Mouse (Mus musculus) layer of hippocampus, postnatal 10 days (tissue): ENCODE data around the gene Bmp8a. TPM values are rescaled to one million over a fixed set of nuclear protein-coding genes. Genes with fewer than 3 reads are reported as not detected.
"Not testable (repeated sequence)": the region's sequence is repeated elsewhere in the genome, so short reads cannot be mapped to it uniquely, and the experiment has no call there.

ENCODE experiments used
- DNase-seq, 2 experiments: peaks; one replicate each; pipeline ENCODE4 v3.0.0; 2021; ENCODE audit warnings: low spot score in 2 of 2
- total RNA-seq, 2 experiments: library from RNA; stranded (reverse); gene quantifications; 2 replicates each; pipeline ENCODE4 v1.2.3; 2021

Bmp8a gene
- total RNA-seq, 2 experiments from 2014 or later, result not detected

GRCm38 (mm10) chr4:123292390-123292789 lies 50.7 kb downstream of the Bmp8a start:
- no peak for DNase-seq

GRCm38 (mm10) chr4:123289038-123289437 lies 54.0 kb downstream of the Bmp8a start:
- DNase-seq, result no peak

- DNase-seq, result no peak
Observed at GRCm38 (mm10) chr4:123286790-123287189, 56.3 kb downstream of the Bmp8a start.

- DNase-seq, result no peak
Observed at GRCm38 (mm10) chr4:123284731-123285624, 58.1 kb downstream of the Bmp8a start.

- DNase-seq, result not testable (repeated sequence)
Observed at GRCm38 (mm10) chr4:123283675-123284064, 59.4 kb downstream of the Bmp8a start.

- DNase-seq, result peak; percentile 30 to 61
Observed at GRCm38 (mm10) chr4:123282915-123283674, 60.0 kb downstream of the Bmp8a start.

- DNase-seq, result peak; percentile 84 to 88
Observed at GRCm38 (mm10) chr4:123282500-123282899, 60.6 kb downstream of the Bmp8a start.

- no peak for DNase-seq
Observed at GRCm38 (mm10) chr4:123280117-123280516, 62.9 kb downstream of the Bmp8a start.

- no peak for DNase-seq
Observed at GRCm38 (mm10) chr4:123271063-123271462, 72.0 kb downstream of the Bmp8a start.

Other genes starting within 250 kb of the Bmp8a start
- under 1 TPM; 0.42 to 0.71 TPM for gene Bmp8b, start 238.1 kb downstream of the Bmp8a start, total RNA-seq
- gene Oxct2b, start 227.0 kb downstream of the Bmp8a start, total RNA-seq, result under 1 TPM; 0.39 to 0.45 TPM
- 10 to 100 TPM; 22.2 to 24.7 TPM for gene Ppie, start 203.3 kb downstream of the Bmp8a start, total RNA-seq
- gene Hpcal4, start 160.0 kb downstream of the Bmp8a start, total RNA-seq, result 100 to 1,000 TPM; 222 to 231 TPM
- 1 to 10 TPM; 6.9 to 7.4 TPM for gene Nt5c1a, start 141.7 kb downstream of the Bmp8a start, total RNA-seq
- gene Heyl, start 109.7 kb downstream of the Bmp8a start, total RNA-seq, result 1 to 10 TPM; 7.3 to 8.5 TPM
- 10 to 100 TPM; 47.0 to 49.9 TPM for gene Pabpc4, start 80.9 kb downstream of the Bmp8a start, total RNA-seq
- gene Oxct2a, start 19.6 kb downstream of the Bmp8a start, total RNA-seq, result not detected